Mouse (Mus musculus) embryo, embryonic 10.5 days (tissue): ENCODE measurements at regions not wholly inside any gene's neighbourhood (a gene's known extent, or its start where the extent isn't known, plus 50 kb on each side); places are given as distances from the start of the nearest gene placed in this dataset.

Experiments
- DNase-seq: peaks from one replicate; pipeline ENCODE4 v3.0.0-alpha.2; 2015; ENCODE audit warnings: low spot score

- peak; percentile 78 for DNase-seq
Measured at GRCm38 (mm10) chr13:71001278-71001677, 159.7 kb upstream of the Adamts16 start.

- DNase-seq, result peak; percentile 12
Measured at GRCm38 (mm10) chr13:71000422-71001008, 158.9 kb upstream of the Adamts16 start.

GRCm38 (mm10) chr13:70993522-70993921 lies 151.9 kb upstream of the Adamts16 start:
- no peak for DNase-seq

GRCm38 (mm10) chr13:70989999-70990645 lies 148.5 kb upstream of the Adamts16 start:
- DNase-seq, result no peak

- peak; percentile 10 for DNase-seq
Measured at GRCm38 (mm10) chr13:70979344-70979743, 137.7 kb upstream of the Adamts16 start.

- DNase-seq, result peak; percentile 9
Measured at GRCm38 (mm10) chr13:70978547-70979307, 137.1 kb upstream of the Adamts16 start.

- peak; percentile 21 for DNase-seq
Measured at GRCm38 (mm10) chr13:70969596-70969995, 128.0 kb upstream of the Adamts16 start.

GRCm38 (mm10) chr13:70967781-70968180 lies 126.2 kb upstream of the Adamts16 start:
- no peak for DNase-seq

GRCm38 (mm10) chr13:70963384-70963783 lies 121.8 kb upstream of the Adamts16 start:
- peak; percentile 53 for DNase-seq

GRCm38 (mm10) chr13:70934309-70935037 lies 92.9 kb upstream of the Adamts16 start:
- DNase-seq, result peak; percentile 17

GRCm38 (mm10) chr13:70913834-70914233 lies 72.2 kb upstream of the Adamts16 start:
- no peak for DNase-seq

GRCm38 (mm10) chr13:70910934-70911333 lies 69.3 kb upstream of the Adamts16 start:
- DNase-seq, result no peak

- no peak for DNase-seq
Measured at GRCm38 (mm10) chr13:70904834-70905233, 63.2 kb upstream of the Adamts16 start.

GRCm38 (mm10) chr13:70903831-70904230 lies 62.2 kb upstream of the Adamts16 start:
- DNase-seq, result no peak

GRCm38 (mm10) chr13:70903150-70903549 lies 61.5 kb upstream of the Adamts16 start:
- no peak for DNase-seq

- no peak for DNase-seq
Measured at GRCm38 (mm10) chr13:70902727-70903126, 61.1 kb upstream of the Adamts16 start.

- DNase-seq, result no peak
Measured at GRCm38 (mm10) chr13:70891634-70892033, 50.0 kb upstream of the Adamts16 start.
